ENCODE assay signal across 27 mouse cellular contexts in genomic region chr7:83031101-83031500, GRCm38 (mm10).
"Had no signal": no experiment of that assay in that cellular context is flagged by ENCODE, and none has a peak within 500 bp of the region (broad histone marks: within the 10 kb centered on the region; RNA-seq: fewer than 3 reads in every experiment).

No protein-coding gene starts in this region.

- H3K9ac ChIP-seq: heart, embryonic 12.5 days; hindbrain, embryonic 12.5 days; hindbrain, embryonic 14.5 days; intestine, embryonic 15.5 days; limb, embryonic 12.5 days; liver, embryonic 13.5 days; liver, embryonic 15.5 days had no signal

- DNase-seq: gastrocnemius, postnatal 14 days; gastrocnemius, postnatal 36 days; heart, adult 18-20 months; heart, postnatal 10 days; heart, postnatal 4 days; kidney, adult 18-20 months; kidney, adult 8-10 months; kidney, postnatal 10 days; kidney, postnatal 25 days; layer of hippocampus, adult 9-11 months; layer of hippocampus, postnatal 36 days; liver; liver, embryonic 13.5 days had no signal

- ATAC-seq: hindbrain, embryonic 16.5 days; inflammation-experienced regulatory T-cells, adult 6 months; intestine, embryonic 15.5 days; intestine, postnatal 0 days had no signal

- H3K27me3 ChIP-seq: heart, embryonic 12.5 days; hindbrain, embryonic 12.5 days; intestine, embryonic 15.5 days; liver, embryonic 13.5 days; liver, embryonic 15.5 days had no signal

- H3K4me1 ChIP-seq: hindbrain, embryonic 10.5 days; intestine, embryonic 15.5 days; liver, embryonic 13.5 days; liver, embryonic 15.5 days had no signal

- H3K36me3 ChIP-seq: heart, embryonic 10.5 days; heart, embryonic 12.5 days; hindbrain, embryonic 10.5 days; hindbrain, embryonic 12.5 days; intestine, embryonic 15.5 days; limb, embryonic 10.5 days; limb, embryonic 12.5 days; liver, embryonic 13.5 days; liver, embryonic 15.5 days had no signal

- H3K4me3 ChIP-seq: heart, embryonic 10.5 days; heart, embryonic 12.5 days; hindbrain, embryonic 10.5 days; hindbrain, embryonic 12.5 days; intestine, embryonic 15.5 days; left cerebral cortex, adult 2 months; limb, embryonic 10.5 days; limb, embryonic 12.5 days; liver, embryonic 13.5 days; liver, embryonic 15.5 days had no signal

- H3K9me3 ChIP-seq: heart, embryonic 10.5 days; heart, embryonic 12.5 days; hindbrain, embryonic 12.5 days; intestine, embryonic 15.5 days; limb, embryonic 10.5 days; liver, embryonic 13.5 days; liver, embryonic 15.5 days had no signal

- H3K27ac ChIP-seq: heart, embryonic 10.5 days; hindbrain, embryonic 10.5 days; hindbrain, embryonic 12.5 days; hindbrain, embryonic 14.5 days; intestine, embryonic 15.5 days; left cerebral cortex, adult 2 months; limb, embryonic 12.5 days; liver, embryonic 13.5 days; liver, embryonic 15.5 days had no signal

- H3K4me2 ChIP-seq: heart, embryonic 12.5 days; hindbrain, embryonic 12.5 days; hindbrain, embryonic 14.5 days; intestine, embryonic 15.5 days; limb, embryonic 12.5 days; liver, embryonic 11.5 days; liver, embryonic 13.5 days; liver, embryonic 15.5 days had no signal
